Mouse (Mus musculus): Measurements from ENCODE around the gene Slc1a7.

Gene Slc1a7

GRCm38 (mm10) chr4:108015067-108015765 is 47.1 kb downstream of the Slc1a7 start:
- no peak for DNase-seq

GRCm38 (mm10) chr4:108016321-108016720 is 48.2 kb downstream of the Slc1a7 start:
- no peak for DNase-seq

GRCm38 (mm10) chr4:108017839-108018238 is 49.7 kb downstream of the Slc1a7 start:
- no peak for DNase-seq

GRCm38 (mm10) chr4:108018241-108018923 is 50.2 kb downstream of the Slc1a7 start:
- DNase-seq: no peak

GRCm38 (mm10) chr4:108018961-108019921 is 51.1 kb downstream of the Slc1a7 start:
- peak; percentile 51 for DNase-seq

- DNase-seq: no peak
Observed at GRCm38 (mm10) chr4:108020178-108020577, 52.0 kb downstream of the Slc1a7 start.

GRCm38 (mm10) chr4:108023186-108023585 is 55.1 kb downstream of the Slc1a7 start:
- no peak for DNase-seq

GRCm38 (mm10) chr4:108024641-108025040 is 56.5 kb downstream of the Slc1a7 start:
- DNase-seq: no peak

- no peak for DNase-seq
Observed at GRCm38 (mm10) chr4:108025269-108025668, 57.1 kb downstream of the Slc1a7 start.

- no peak for DNase-seq
Observed at GRCm38 (mm10) chr4:108026193-108026592, 58.1 kb downstream of the Slc1a7 start.

GRCm38 (mm10) chr4:108030888-108031501 is 62.9 kb downstream of the Slc1a7 start:
- no peak for DNase-seq

GRCm38 (mm10) chr4:108031502-108032351 is 63.6 kb downstream of the Slc1a7 start:
- DNase-seq: peak; percentile 78

- no peak for DNase-seq
Observed at GRCm38 (mm10) chr4:108032352-108032849, 64.3 kb downstream of the Slc1a7 start.

- DNase-seq: peak; percentile 54
Observed at GRCm38 (mm10) chr4:108033041-108033764, 65.1 kb downstream of the Slc1a7 start.

GRCm38 (mm10) chr4:108037027-108037426 is 68.9 kb downstream of the Slc1a7 start:
- no peak for DNase-seq

- no peak for DNase-seq
Observed at GRCm38 (mm10) chr4:108045136-108046107, 77.3 kb downstream of the Slc1a7 start.

GRCm38 (mm10) chr4:108046136-108046535 is 78.0 kb downstream of the Slc1a7 start:
- no peak for DNase-seq

- DNase-seq: peak; percentile 43
Observed at GRCm38 (mm10) chr4:108051687-108052274, 83.6 kb downstream of the Slc1a7 start.

GRCm38 (mm10) chr4:108052673-108053072 is 84.5 kb downstream of the Slc1a7 start:
- DNase-seq: no peak
